ENCODE assay signal across 8 mouse cellular contexts in the genomic region with DNA sequence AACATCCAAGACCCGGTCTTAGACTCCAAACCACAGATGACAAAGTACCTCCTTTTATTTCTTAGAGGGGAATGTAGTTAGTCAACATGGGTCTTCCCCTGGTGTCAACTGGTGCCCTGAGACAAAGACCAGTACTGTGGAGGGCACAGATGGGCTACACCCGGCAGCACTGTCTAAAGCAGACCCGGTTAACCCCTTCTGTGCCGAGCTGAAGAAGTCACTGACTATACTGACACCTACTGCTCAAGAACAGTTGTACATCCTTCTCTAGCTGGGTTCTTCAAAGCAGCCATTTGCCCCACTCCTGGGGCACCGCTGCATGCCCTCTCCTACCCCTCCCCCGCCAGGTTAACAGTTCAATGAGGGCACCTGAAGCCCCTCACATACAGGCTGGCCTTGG.
DNase-seq lines count a peak whose midpoint lies in the region; ATAC-seq lines count a peak whose summit lies in the region.

No protein-coding gene starts in this region.

- H3K36me3 ChIP-seq in kidney, embryonic 16.5 days (ENCODE audit: insufficient read depth, low read length) = no peaks in the 10 kb centered on the region
- no peaks in the 10 kb centered on the region for H3K36me3 ChIP-seq in hindbrain, embryonic 14.5 days (replicated peaks; ENCODE audit: control insufficient read depth, insufficient read depth)
- no peaks in the 10 kb centered on the region for H3K36me3 ChIP-seq in neural tube, embryonic 11.5 days (ENCODE audit: control insufficient read depth, insufficient read depth, low read length)

- H3K27ac ChIP-seq in kidney, embryonic 16.5 days (ENCODE audit: low read length) = no peak overlapping the region
- H3K27ac ChIP-seq in hindbrain, embryonic 14.5 days = peak overlapping the region; percentile 55; the same call in 1 of the 2 replicates
- no peak overlapping the region for H3K27ac ChIP-seq in neural tube, embryonic 11.5 days (ENCODE audit: low read depth, low read length)

- no peaks in the 10 kb centered on the region for H3K9me3 ChIP-seq in kidney, embryonic 16.5 days (ENCODE audit: low read length)
- H3K9me3 ChIP-seq in hindbrain, embryonic 14.5 days (ENCODE audit: control insufficient read depth, low read length) = no peaks in the 10 kb centered on the region
- no peaks in the 10 kb centered on the region for H3K9me3 ChIP-seq in neural tube, embryonic 11.5 days (ENCODE audit: control insufficient read depth, low read length)

- 30% methylated on average over 6 of the region's 6 CpGs for WGBS in kidney, embryonic 16.5 days
- 17% methylated on average over 6 of the region's 6 CpGs for WGBS in hindbrain, embryonic 14.5 days
- WGBS in neural tube, embryonic 11.5 days = 26% methylated on average over 6 of the region's 6 CpGs

- no peak for DNase-seq in kidney, postnatal 14 days
- peak; percentile 38 for DNase-seq in ES-CJ7 (ENCODE audit: low read depth, low spot score)
- peak; percentile 24 to 33 for DNase-seq in cerebellum, postnatal 36 days
- peak; percentile 73 for DNase-seq in hindbrain, embryonic 14.5 days (ENCODE audit: low spot score)
- peak; percentile 69 for DNase-seq in neural tube, embryonic 11.5 days (ENCODE audit: low spot score)
- no peak for DNase-seq in urinary bladder, postnatal 4 days (ENCODE audit: low spot score in 2 of 2)
- no peak for DNase-seq in heart, adult 8-10 months (ENCODE audit: low spot score)

- ATAC-seq in kidney, embryonic 16.5 days (ENCODE audit: low FRiP score, low TSS enrichment) = 0 out of 2 replicates have a peak, but pooled peaks have one; percentile 24
- ATAC-seq in hindbrain, embryonic 14.5 days (ENCODE audit: low FRiP score) = peak; percentile 54
- ATAC-seq in neural tube, embryonic 11.5 days (ENCODE audit: insufficient read depth, low FRiP score, low TSS enrichment) = peak; percentile 69; the same call in 1 of the 2 replicates

- H3K4me3 ChIP-seq in kidney, embryonic 16.5 days (ENCODE audit: low read length) = no peak overlapping the region
- H3K4me3 ChIP-seq in hindbrain, embryonic 14.5 days (replicated peaks; ENCODE audit: low read length) = no peak overlapping the region
- no peak overlapping the region for H3K4me3 ChIP-seq in neural tube, embryonic 11.5 days (ENCODE audit: low read depth, low read length)

- H3K4me2 ChIP-seq in kidney, embryonic 16.5 days (replicated peaks; ENCODE audit: low read depth, low read length) = no peak overlapping the region
- H3K4me2 ChIP-seq in hindbrain, embryonic 14.5 days (replicated peaks) = peak overlapping the region; percentile 9
- no peak overlapping the region for H3K4me2 ChIP-seq in neural tube, embryonic 11.5 days (ENCODE audit: low read depth)

- H3K9ac ChIP-seq in kidney, embryonic 16.5 days (replicated peaks; ENCODE audit: low read length) = no peak overlapping the region
- no peak overlapping the region for H3K9ac ChIP-seq in hindbrain, embryonic 14.5 days
- H3K9ac ChIP-seq in neural tube, embryonic 11.5 days (ENCODE audit: low read length) = no peak overlapping the region

- peaks cover 14% of the 10 kb centered on the region for H3K4me1 ChIP-seq in kidney, embryonic 16.5 days (ENCODE audit: insufficient read depth, low read length)
- H3K4me1 ChIP-seq in hindbrain, embryonic 14.5 days (replicated peaks; ENCODE audit: control insufficient read depth, insufficient read depth, low read length) = peaks cover 27% of the 10 kb centered on the region
- H3K4me1 ChIP-seq in neural tube, embryonic 11.5 days (ENCODE audit: control insufficient read depth, insufficient read depth, low read length) = peaks cover 14% of the 10 kb centered on the region; the same call in 1 of the 2 replicates

- no peaks in the 10 kb centered on the region for H3K27me3 ChIP-seq in kidney, embryonic 16.5 days (ENCODE audit: insufficient read depth, low read length)
- H3K27me3 ChIP-seq in hindbrain, embryonic 14.5 days (ENCODE audit: control insufficient read depth, insufficient read depth, low read length) = no peaks in the 10 kb centered on the region
- no peaks in the 10 kb centered on the region for H3K27me3 ChIP-seq in neural tube, embryonic 11.5 days (ENCODE audit: control insufficient read depth, insufficient read depth, low read length)

Comparison
In these comparisons a context has a peak if more than half of its experiments do, and no peak if none do; other contexts are left out.
1. DNase-seq: peak in ES-CJ7 (single experiment), cerebellum, postnatal 36 days (2 of 2), hindbrain, embryonic 14.5 days (single experiment) and neural tube, embryonic 11.5 days (single experiment); none in kidney, postnatal 14 days (single experiment), urinary bladder, postnatal 4 days (0 of 2) and heart, adult 8-10 months (single experiment).
2. Peak in every context shown above with its lines, with median percentiles within 50 percentile points of each other: ATAC-seq.